Mouse (Mus musculus): ENCODE results near the gene Hist1h3f.
"Not testable (repeated sequence)": the region's sequence is repeated elsewhere in the genome, so short reads cannot be mapped to it uniquely, and the experiment has no call there.

Gene Hist1h3f

GRCm38 (mm10) chr13:23583387-23584068 is 39.7 kb downstream of the Hist1h3f start:
- DNase-seq (ENCODE audit: low spot score), result no peak

GRCm38 (mm10) chr13:23584331-23584730 is 40.5 kb downstream of the Hist1h3f start:
- no peak for DNase-seq (ENCODE audit: low spot score)

GRCm38 (mm10) chr13:23585029-23585441 is 41.2 kb downstream of the Hist1h3f start:
- DNase-seq (ENCODE audit: low spot score), result no peak

- DNase-seq (ENCODE audit: low spot score), result peak; percentile 87
Observed at GRCm38 (mm10) chr13:23585442-23586098, 41.7 kb downstream of the Hist1h3f start.

- DNase-seq (ENCODE audit: low spot score), result no peak
Observed at GRCm38 (mm10) chr13:23586099-23586939, 42.5 kb downstream of the Hist1h3f start.

GRCm38 (mm10) chr13:23586940-23587225 is 43.0 kb downstream of the Hist1h3f start:
- no peak for DNase-seq (ENCODE audit: low spot score)

GRCm38 (mm10) chr13:23591206-23591605 is 47.4 kb downstream of the Hist1h3f start:
- no peak for DNase-seq (ENCODE audit: low spot score)

- DNase-seq (ENCODE audit: low spot score), result not testable (repeated sequence)
Observed at GRCm38 (mm10) chr13:23591886-23592285, 48.0 kb downstream of the Hist1h3f start.

- DNase-seq (ENCODE audit: low spot score), result no peak
Observed at GRCm38 (mm10) chr13:23592614-23593013, 48.8 kb downstream of the Hist1h3f start.

GRCm38 (mm10) chr13:23593051-23593770 is 49.4 kb downstream of the Hist1h3f start:
- DNase-seq (ENCODE audit: low spot score), result no peak

Measured in layer of hippocampus, adult 9-10 months (tissue).